ENCODE assay signal across 8 mouse cellular contexts in the genomic region with DNA sequence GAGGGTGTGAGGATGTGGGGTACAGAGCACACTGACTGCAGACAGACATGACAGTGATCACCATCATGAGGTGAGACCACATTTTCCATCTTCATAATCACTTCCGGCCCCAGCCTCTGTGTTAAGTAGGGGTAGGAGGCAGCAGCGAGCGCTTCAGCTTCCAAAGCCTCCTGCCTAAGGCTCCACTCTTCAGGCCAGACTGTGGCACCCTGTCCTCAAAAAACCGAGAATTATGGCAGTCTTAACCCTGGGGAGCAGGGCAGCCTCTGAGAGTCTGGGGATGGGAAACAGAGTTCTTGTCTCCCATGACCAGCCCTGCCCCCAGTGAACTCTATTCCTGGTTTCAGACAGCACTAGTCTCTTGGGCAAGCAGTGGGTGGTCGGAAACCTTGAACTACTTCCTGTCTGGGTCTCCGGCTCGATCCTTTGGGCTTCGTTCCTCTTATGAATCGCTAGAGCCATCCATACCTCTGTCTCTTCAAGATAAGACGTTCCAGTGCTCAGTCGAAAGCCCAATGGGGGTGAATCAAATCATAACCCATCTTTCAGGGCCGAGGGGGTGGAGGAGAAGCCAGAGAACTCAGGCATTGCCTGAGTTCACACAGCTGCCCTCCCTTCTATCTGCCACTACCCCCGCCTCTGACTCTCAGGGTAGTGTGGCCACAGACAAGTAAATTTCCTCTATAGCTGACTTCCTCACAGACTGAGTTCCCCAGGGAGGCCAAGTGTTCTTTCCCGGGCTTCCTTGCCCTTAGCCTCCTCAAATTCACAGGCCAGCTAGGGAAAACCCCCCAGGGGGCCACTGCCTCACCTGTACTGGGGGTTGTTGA. TPM values are rescaled to one million over a fixed set of nuclear protein-coding genes. Genes with fewer than 3 reads are reported as not detected.
A peak's percentile ranks its signal among the peaks of the same experiment; 100 is the strongest.
DNase-seq lines count a peak whose midpoint lies in the region; ATAC-seq lines count a peak whose summit lies in the region.

No protein-coding gene starts in this region.

- H3K27me3 ChIP-seq in erythroblast, embryonic 14.5 days (ENCODE audit: control insufficient read depth): no peaks in the 10 kb centered on the region
- H3K27me3 ChIP-seq in heart, embryonic 15.5 days: no peaks in the 10 kb centered on the region
- H3K27me3 ChIP-seq in stomach, embryonic 15.5 days (replicated peaks): no peaks in the 10 kb centered on the region

- ATAC-seq in erythroblast, adult 5-6 weeks (replicated peaks; ENCODE audit: low FRiP score, poor library complexity, severe bottlenecking): no peak
- ATAC-seq in heart, embryonic 15.5 days (replicated peaks; ENCODE audit: insufficient number of reproducible peaks, insufficient read depth, low FRiP score, low read depth): no peak
- ATAC-seq in megakaryocyte progenitor cell, adult 5-6 weeks (replicated peaks; ENCODE audit: poor library complexity): peak; percentile 31
- no peak for ATAC-seq in stomach, embryonic 15.5 days (ENCODE audit: insufficient read depth, low FRiP score, low read depth)

- peaks cover 52% of the 10 kb centered on the region for H3K4me1 ChIP-seq in erythroblast, embryonic 14.5 days (ENCODE audit: control insufficient read depth)
- peaks cover 30% of the 10 kb centered on the region for H3K4me1 ChIP-seq in heart, embryonic 15.5 days (replicated peaks)
- peaks cover 24% of the 10 kb centered on the region for H3K4me1 ChIP-seq in stomach, embryonic 15.5 days

- H3K4me3 ChIP-seq in erythroblast, embryonic 14.5 days (replicated peaks): peak overlapping the region; percentile 14
- H3K4me3 ChIP-seq in heart, embryonic 15.5 days: no peak overlapping the region
- peak overlapping the region; percentile 2; the same call in 1 of the 2 replicates for H3K4me3 ChIP-seq in stomach, embryonic 15.5 days (replicated peaks)

- no peak overlapping the region for H3K9ac ChIP-seq in heart, embryonic 15.5 days
- no peak overlapping the region for H3K9ac ChIP-seq in stomach, embryonic 15.5 days

- peak overlapping the region; percentile 30 for H3K4me2 ChIP-seq in heart, embryonic 15.5 days
- peak overlapping the region; percentile 31 for H3K4me2 ChIP-seq in stomach, embryonic 15.5 days

- peaks cover 7% of the 10 kb centered on the region; the same call in 1 of the 2 replicates for H3K36me3 ChIP-seq in erythroblast, embryonic 14.5 days (ENCODE audit: control insufficient read depth)
- H3K36me3 ChIP-seq in heart, embryonic 15.5 days: no peaks in the 10 kb centered on the region; the same call in 1 of the 2 replicates
- peaks cover 7% of the 10 kb centered on the region; the same call in 1 of the 2 replicates for H3K36me3 ChIP-seq in stomach, embryonic 15.5 days

- peak; percentile 43 for DNase-seq in c-Kit-positive CD71-positive TER-119-negative erythroid progenitor cells, embryonic 14.5 days (ENCODE audit: low read depth)
- peak; percentile 45 for DNase-seq in kidney, postnatal 14 days
- DNase-seq in Muller cell, postnatal 12 days (ENCODE audit: inconsistent ontology term): no peak

- no peaks in the 10 kb centered on the region for H3K9me3 ChIP-seq in erythroblast, embryonic 14.5 days (ENCODE audit: control insufficient read depth, low read length)
- no peaks in the 10 kb centered on the region for H3K9me3 ChIP-seq in heart, embryonic 15.5 days (replicated peaks)
- no peaks in the 10 kb centered on the region for H3K9me3 ChIP-seq in stomach, embryonic 15.5 days

- 48% methylated on average over 14 of the region's 14 CpGs for WGBS in heart, embryonic 15.5 days
- WGBS in stomach, embryonic 15.5 days: 51% methylated on average over 14 of the region's 14 CpGs

- peak overlapping the region; percentile 91 for H3K27ac ChIP-seq in heart, embryonic 15.5 days
- peak overlapping the region; percentile 89 for H3K27ac ChIP-seq in stomach, embryonic 15.5 days

RNA-seq across cellular contexts. Expression of a gene that starts 0.8 kb away (rescaled TPM):
- 0.12 and 0.28 TPM in 2 replicates for polyA plus RNA-seq in erythroblast, embryonic 14.5 days (2012)
- 1.0 and 3.1 TPM in 2 replicates for total RNA-seq in erythroblast, adult 5-6 weeks (2015; ENCODE audit: low replicate concordance)
- total RNA-seq in erythroblast, adult 5-6 weeks (2017; ENCODE audit: low replicate concordance): 0.68 and 1.3 TPM in 2 replicates
- polyA plus RNA-seq in heart, embryonic 15.5 days (2015; fragmentation: Nextera tagmentation; extraction: Ambion mirVana): 2.3 and 4.5 TPM in 2 replicates
- 9.1 and 10.2 TPM in 2 replicates for total RNA-seq in megakaryocyte progenitor cell, adult 5-6 weeks (2015)
- 6.4 and 8.9 TPM in 2 replicates for total RNA-seq in megakaryocyte progenitor cell, adult 5-6 weeks (2017)
- polyA plus RNA-seq in stomach, embryonic 15.5 days (2015; fragmentation: Nextera tagmentation; extraction: Ambion mirVana): 6.7 and 7.6 TPM in 2 replicates

RNA-seq across cellular contexts. Expression of a gene that starts 1.9 kb away (rescaled TPM):
- polyA plus RNA-seq in erythroblast, embryonic 14.5 days (2012): not detected in 2 replicates
- total RNA-seq in erythroblast, adult 5-6 weeks (2015; ENCODE audit: low replicate concordance): not detected in 2 replicates
- not detected in 2 replicates for total RNA-seq in erythroblast, adult 5-6 weeks (2017; ENCODE audit: low replicate concordance)
- polyA plus RNA-seq in heart, embryonic 15.5 days (2015; fragmentation: Nextera tagmentation; extraction: Ambion mirVana): 0.24 TPM in 1 of 2 replicates, not detected in the other
- not detected in 2 replicates for total RNA-seq in megakaryocyte progenitor cell, adult 5-6 weeks (2015)
- not detected in 2 replicates for total RNA-seq in megakaryocyte progenitor cell, adult 5-6 weeks (2017)
- polyA plus RNA-seq in stomach, embryonic 15.5 days (2015; fragmentation: Nextera tagmentation; extraction: Ambion mirVana): 0.24 TPM in 1 of 2 replicates, not detected in the other

RNA-seq across cellular contexts. Expression of a gene that starts 9.0 kb away (rescaled TPM):
- polyA plus RNA-seq in erythroblast, embryonic 14.5 days (2012): 0.19 and 0.21 TPM in 2 replicates
- 0.42 TPM in 1 of 2 replicates, not detected in the other for total RNA-seq in erythroblast, adult 5-6 weeks (2015; ENCODE audit: low replicate concordance)
- total RNA-seq in erythroblast, adult 5-6 weeks (2017; ENCODE audit: low replicate concordance): 1.7 TPM in 1 of 2 replicates, not detected in the other
- polyA plus RNA-seq in heart, embryonic 15.5 days (2015; fragmentation: Nextera tagmentation; extraction: Ambion mirVana): 1.8 and 2.5 TPM in 2 replicates
- 1.4 and 2.0 TPM in 2 replicates for total RNA-seq in megakaryocyte progenitor cell, adult 5-6 weeks (2015)
- total RNA-seq in megakaryocyte progenitor cell, adult 5-6 weeks (2017): 1.1 and 4.1 TPM in 2 replicates
- polyA plus RNA-seq in stomach, embryonic 15.5 days (2015; fragmentation: Nextera tagmentation; extraction: Ambion mirVana): 3.8 and 4.7 TPM in 2 replicates

RNA-seq across cellular contexts. Expression of a gene that starts 28.9 kb away (rescaled TPM):
- 0.02 and 0.12 TPM in 2 replicates for polyA plus RNA-seq in erythroblast, embryonic 14.5 days (2012)
- total RNA-seq in erythroblast, adult 5-6 weeks (2015; ENCODE audit: low replicate concordance): 0.19 and 0.21 TPM in 2 replicates
- 0.09 TPM in 1 of 2 replicates, not detected in the other for total RNA-seq in erythroblast, adult 5-6 weeks (2017; ENCODE audit: low replicate concordance)
- 1.6 and 3.1 TPM in 2 replicates for polyA plus RNA-seq in heart, embryonic 15.5 days (2015; fragmentation: Nextera tagmentation; extraction: Ambion mirVana)
- 0.30 and 1.3 TPM in 2 replicates for total RNA-seq in megakaryocyte progenitor cell, adult 5-6 weeks (2015)
- 0.08 and 0.57 TPM in 2 replicates for total RNA-seq in megakaryocyte progenitor cell, adult 5-6 weeks (2017)
- 6.5 and 7.0 TPM in 2 replicates for polyA plus RNA-seq in stomach, embryonic 15.5 days (2015; fragmentation: Nextera tagmentation; extraction: Ambion mirVana)

RNA-seq across cellular contexts. Expression of a gene that starts 31.3 kb away (rescaled TPM):
- 190 and 246 TPM in 2 replicates for polyA plus RNA-seq in erythroblast, embryonic 14.5 days (2012)
- 981 and 1,137 TPM in 2 replicates for total RNA-seq in erythroblast, adult 5-6 weeks (2015; ENCODE audit: low replicate concordance)
- 281 and 366 TPM in 2 replicates for total RNA-seq in erythroblast, adult 5-6 weeks (2017; ENCODE audit: low replicate concordance)
- 538 and 545 TPM in 2 replicates for polyA plus RNA-seq in heart, embryonic 15.5 days (2015; fragmentation: Nextera tagmentation; extraction: Ambion mirVana)
- 4,838 and 5,186 TPM in 2 replicates for total RNA-seq in megakaryocyte progenitor cell, adult 5-6 weeks (2015)
- total RNA-seq in megakaryocyte progenitor cell, adult 5-6 weeks (2017): 1,989 and 2,131 TPM in 2 replicates
- 968 and 983 TPM in 2 replicates for polyA plus RNA-seq in stomach, embryonic 15.5 days (2015; fragmentation: Nextera tagmentation; extraction: Ambion mirVana)
